Mouse (Mus musculus) gastrocnemius, postnatal 4 days (tissue): Measurements from ENCODE around the gene Exoc3l2. TPM values are rescaled to one million over a fixed set of nuclear protein-coding genes. Genes with fewer than 3 reads are reported as not detected.

Source experiments
- DNase-seq, 2 experiments: peaks; one replicate each; pipeline ENCODE4 v3.0.0; 2021 to 2022; ENCODE audit warnings: low spot score in 2 of 2, mixed read lengths in 2 of 2
- total RNA-seq, 2 experiments: library from RNA; stranded (reverse); gene quantifications; 2 replicates each; pipeline ENCODE4 v1.2.3; 2021

Gene Exoc3l2
- total RNA-seq, 2 experiments from 2014 or later: 0.65 to 0.83 TPM

- no peak for DNase-seq
These were observed 54.7 kb downstream of the Exoc3l2 start, which contains the start of gene Nkpd1 for GRCm38 (mm10) chr7:19517652-19518365. Gene Nkpd1, plus strand, starts transcription at chr7:19517838.

GRCm38 (mm10) chr7:19520032-19520431, 56.9 kb downstream of the Exoc3l2 start:
- DNase-seq: no peak

GRCm38 (mm10) chr7:19523017-19523756, 60.1 kb downstream of the Exoc3l2 start:
- DNase-seq: no peak

GRCm38 (mm10) chr7:19523757-19524419, 60.8 kb downstream of the Exoc3l2 start:
- peak in 1 of 2 experiments; percentile 60 for DNase-seq

GRCm38 (mm10) chr7:19524420-19525104, 61.4 kb downstream of the Exoc3l2 start:
- DNase-seq: no peak

GRCm38 (mm10) chr7:19525105-19525481, 62.0 kb downstream of the Exoc3l2 start:
- no peak for DNase-seq

- no peak for DNase-seq
These were observed 67.9 kb downstream of the Exoc3l2 start for GRCm38 (mm10) chr7:19531077-19531476.

GRCm38 (mm10) chr7:19532240-19532639, 69.1 kb downstream of the Exoc3l2 start:
- no peak for DNase-seq

- DNase-seq: no peak
These were observed 71.5 kb downstream of the Exoc3l2 start for GRCm38 (mm10) chr7:19534676-19535075.

GRCm38 (mm10) chr7:19540771-19541566, 77.8 kb downstream of the Exoc3l2 start:
- no peak for DNase-seq

GRCm38 (mm10) chr7:19541681-19542154, 78.6 kb downstream of the Exoc3l2 start:
- DNase-seq: no peak

- DNase-seq: no peak
These were observed 79.1 kb downstream of the Exoc3l2 start for GRCm38 (mm10) chr7:19542155-19542691.

- DNase-seq: no peak
These were observed 80.5 kb downstream of the Exoc3l2 start for GRCm38 (mm10) chr7:19543584-19543983.

- no peak for DNase-seq
These were observed 82.9 kb downstream of the Exoc3l2 start for GRCm38 (mm10) chr7:19546007-19546406.

Other genes starting within 250 kb of the Exoc3l2 start
- 10 to 100 TPM; 30.7 to 31.3 TPM for gene Opa3, start 235.0 kb upstream of the Exoc3l2 start, total RNA-seq
- 10 to 100 TPM; 65.3 to 71.9 TPM for gene Vasp, start 191.5 kb upstream of the Exoc3l2 start, total RNA-seq
- gene Ppm1n, start 183.3 kb upstream of the Exoc3l2 start, total RNA-seq: not detected
- gene Rtn2, start 180.7 kb upstream of the Exoc3l2 start, total RNA-seq: 100 to 1,000 TPM; 473 to 501 TPM
- 1 to 10 TPM; 2.5 to 3.8 TPM for gene Fosb, start 153.3 kb upstream of the Exoc3l2 start, total RNA-seq
- gene Ercc1, start 118.6 kb upstream of the Exoc3l2 start, total RNA-seq: 10 to 100 TPM; 33.1 to 34.5 TPM
- gene Cd3eap, start 103.8 kb upstream of the Exoc3l2 start, total RNA-seq: 10 to 100 TPM in 1 of 2 experiments, 1 to 10 TPM in 1; 9.7 to 10.8 TPM
- 1 to 10 TPM; 4.6 to 6.6 TPM for gene Ppp1r13l, start 103.6 kb upstream of the Exoc3l2 start, total RNA-seq
- 10 to 100 TPM; 18.6 to 21.0 TPM for gene Ercc2, start 81.3 kb upstream of the Exoc3l2 start, total RNA-seq
- under 1 TPM in 1 of 2 experiments, not detected in 1; 0.16 TPM for gene Klc3, start 59.2 kb upstream of the Exoc3l2 start, total RNA-seq
- gene Ckm, start 58.6 kb upstream of the Exoc3l2 start, total RNA-seq: over 10,000 TPM; 12,501 to 12,915 TPM
- gene Mark4, start 4.5 kb upstream of the Exoc3l2 start, total RNA-seq: 10 to 100 TPM; 18.9 to 20.5 TPM
- 1 to 10 TPM; 1.9 to 2.3 TPM for gene Bloc1s3, start 45.0 kb downstream of the Exoc3l2 start, total RNA-seq
- gene Trappc6a, start 45.1 kb downstream of the Exoc3l2 start, total RNA-seq: 10 to 100 TPM; 27.3 to 30.6 TPM
- gene Nkpd1, start 54.5 kb downstream of the Exoc3l2 start, total RNA-seq: under 1 TPM; 0.10 to 0.12 TPM
- gene Ppp1r37, start 99.7 kb downstream of the Exoc3l2 start, total RNA-seq: 10 to 100 TPM; 44.7 to 46.6 TPM
- gene Zfp296, start 114.0 kb downstream of the Exoc3l2 start, total RNA-seq: under 1 TPM in 1 of 2 experiments, not detected in 1; 0.17 TPM
- gene Gemin7, start 114.3 kb downstream of the Exoc3l2 start, total RNA-seq: 10 to 100 TPM; 52.3 to 56.4 TPM
- gene Clasrp, start 141.2 kb downstream of the Exoc3l2 start, total RNA-seq: 10 to 100 TPM; 29.9 to 32.8 TPM
- gene Relb, start 166.1 kb downstream of the Exoc3l2 start, total RNA-seq: 10 to 100 TPM; 10.4 to 10.7 TPM
- 10 to 100 TPM; 51.9 to 62.0 TPM for gene Clptm1, start 201.7 kb downstream of the Exoc3l2 start, total RNA-seq
- gene Apoc2, start 214.6 kb downstream of the Exoc3l2 start, total RNA-seq: 1 to 10 TPM in 1 of 2 experiments, under 1 TPM in 1; 0.88 to 2.1 TPM
- gene Gm44805, start 218.1 kb downstream of the Exoc3l2 start, total RNA-seq: not detected
- gene Apoc4, start 218.1 kb downstream of the Exoc3l2 start, total RNA-seq: 1 to 10 TPM in 1 of 2 experiments, under 1 TPM in 1; 0.42 to 4.7 TPM
- 10 to 100 TPM in 1 of 2 experiments, 1 to 10 TPM in 1; 1.7 to 14.7 TPM for gene Apoc1, start 229.3 kb downstream of the Exoc3l2 start, total RNA-seq
- 100 to 1,000 TPM; 136 to 167 TPM for gene Apoe, start 235.9 kb downstream of the Exoc3l2 start, total RNA-seq